Mouse (Mus musculus) midbrain, embryonic 16.5 days (tissue): ENCODE results near the gene Chp2. TPM values are rescaled to one million over a fixed set of nuclear protein-coding genes. Genes with fewer than 3 reads are reported as not detected.

Source experiments
- ATAC-seq: fragments of 200-750 bp; cut with Nextera tagmentation; 2 replicates; pipeline ENCODE4 v1.8.0; 2017; ENCODE audit warnings: moderate TSS enrichment
- H3K27ac ChIP-seq: fragments of 300-500 bp; sonication (generic); 2 replicates; pipeline ENCODE4 v1.5.1; 2014; ENCODE audit warnings: mild to moderate bottlenecking, low read length, mixed read lengths
- H3K27me3 ChIP-seq: fragments of 300-500 bp; sonication (generic); 2 replicates; pipeline ENCODE4 v1.6.1; 2014; ENCODE audit warnings: low read depth, low read length, mixed read lengths; ENCODE audit not compliant: control insufficient read depth, insufficient read depth
- H3K36me3 ChIP-seq: fragments of 300-500 bp; sonication (generic); 2 replicates; pipeline ENCODE4 v1.6.1; 2014; ENCODE audit warnings: mild to moderate bottlenecking, low read length, moderate library complexity, mixed read lengths; ENCODE audit not compliant: control insufficient read depth, insufficient read depth
- H3K4me1 ChIP-seq: fragments of 300-500 bp; sonication (generic); 2 replicates; pipeline ENCODE4 v1.6.1; 2014; ENCODE audit warnings: mild to moderate bottlenecking, low read length, mixed read lengths; ENCODE audit not compliant: control insufficient read depth, insufficient read depth
- H3K4me2 ChIP-seq: fragments of 300-500 bp; sonication (generic); 2 replicates; pipeline ENCODE4 v1.6.1; 2014; ENCODE audit warnings: mild to moderate bottlenecking, low read length, mixed read lengths
- H3K4me3 ChIP-seq: fragments of 300-500 bp; sonication (generic); 2 replicates; pipeline ENCODE4 v1.5.1; 2014; ENCODE audit warnings: low read depth, mild to moderate bottlenecking, low read length, moderate library complexity, mixed read lengths
- H3K9ac ChIP-seq: fragments of 300-500 bp; sonication (generic); 2 replicates; pipeline ENCODE4 v1.6.1; 2014; ENCODE audit warnings: low read depth, low read length, mixed read lengths
- H3K9me3 ChIP-seq: fragments of 300-500 bp; sonication (generic); replicated peaks from 2 replicates; pipeline ENCODE4 v1.6.1; 2014; ENCODE audit warnings: mild to moderate bottlenecking, low read length, mixed read lengths; ENCODE audit not compliant: control insufficient read depth, poor library complexity, severe bottlenecking
- WGBS: fragments of 180-500 bp; shearing (Covaris S2); extraction: QIAGEN DNeasy Blood & Tissue Kit; methylation state at CpG from one replicate; pipeline ENCODE4 v1.1.7; 2014; 5-methylcytosine and 5-hydroxymethylcytosine counted together
- polyA plus RNA-seq: library from polyadenylated mRNA; unstranded; fragments of >200 nt; fragmentation: Nextera tagmentation; extraction: Ambion mirVana; gene quantifications from 2 replicates; pipeline ENCODE4 v1.2.1, GENCODE M21; 2015

The Chp2 gene
- polyA plus RNA-seq, 1 experiment from 2014 or later: 1.0 TPM

DNA sequence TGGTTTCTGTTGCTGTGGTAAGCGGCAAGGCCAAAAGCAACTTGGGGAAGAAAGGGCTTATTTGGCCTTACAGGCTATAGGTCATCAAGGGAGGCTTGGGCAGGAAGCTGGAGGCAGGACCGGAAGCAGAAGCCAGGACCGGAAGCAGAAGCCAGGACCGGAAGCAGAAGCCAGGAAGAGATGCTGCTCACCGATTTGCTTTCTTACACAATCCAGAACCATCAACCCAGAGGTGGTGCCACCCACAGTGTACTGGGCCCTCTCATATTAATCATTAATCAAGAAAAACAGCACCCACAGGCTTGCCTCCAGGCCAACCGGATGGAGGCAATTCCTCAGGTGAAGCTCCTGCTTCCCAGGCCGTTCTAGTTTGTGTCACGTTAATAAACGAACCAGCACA, 22.5 kb upstream of the Chp2 start:
- H3K4me3 ChIP-seq: no peak overlapping the region
- no peaks in the 10 kb centered on the region for H3K36me3 ChIP-seq
- 91% methylated on average over 9 of the region's 9 CpGs for WGBS
- H3K27me3 ChIP-seq: no peaks in the 10 kb centered on the region
- no peaks in the 10 kb centered on the region for H3K4me1 ChIP-seq
- ATAC-seq: no peak
- no peak overlapping the region for H3K9ac ChIP-seq
- no peaks in the 10 kb centered on the region for H3K9me3 ChIP-seq
- H3K4me2 ChIP-seq: no peak overlapping the region
- H3K27ac ChIP-seq: no peak overlapping the region

DNA sequence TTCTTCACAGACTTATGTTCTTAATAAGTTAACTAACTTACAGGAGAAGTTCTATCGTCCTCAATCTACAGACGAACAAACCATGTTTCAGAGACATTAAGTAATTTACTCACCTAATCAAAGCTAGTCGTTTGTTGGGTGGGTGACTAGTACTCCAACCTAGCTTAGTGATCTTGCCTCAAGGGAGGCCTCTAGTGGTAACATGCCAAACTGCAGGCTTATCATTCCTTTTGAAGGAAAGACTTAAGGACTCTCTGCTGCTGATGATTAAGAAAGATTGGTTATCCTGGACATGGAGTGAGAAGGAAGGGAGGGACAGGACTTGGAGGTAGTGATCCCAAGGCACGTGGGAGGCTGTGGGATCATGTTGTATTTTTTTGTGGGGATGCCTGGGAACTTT, 22.0 kb upstream of the Chp2 start:
- Histone ChIP-seq H3K27ac (no peak overlapping the region), H3K4me3 (no peak overlapping the region), H3K9ac (no peak overlapping the region), H3K4me2 (no peak overlapping the region), H3K4me1 (no peaks in the 10 kb centered on the region), H3K27me3 (no peaks in the 10 kb centered on the region), H3K36me3 (no peaks in the 10 kb centered on the region), H3K9me3 (no peaks in the 10 kb centered on the region)
- 47% methylated on average over 4 of the region's 4 CpGs for WGBS
- ATAC-seq: no peak

DNA sequence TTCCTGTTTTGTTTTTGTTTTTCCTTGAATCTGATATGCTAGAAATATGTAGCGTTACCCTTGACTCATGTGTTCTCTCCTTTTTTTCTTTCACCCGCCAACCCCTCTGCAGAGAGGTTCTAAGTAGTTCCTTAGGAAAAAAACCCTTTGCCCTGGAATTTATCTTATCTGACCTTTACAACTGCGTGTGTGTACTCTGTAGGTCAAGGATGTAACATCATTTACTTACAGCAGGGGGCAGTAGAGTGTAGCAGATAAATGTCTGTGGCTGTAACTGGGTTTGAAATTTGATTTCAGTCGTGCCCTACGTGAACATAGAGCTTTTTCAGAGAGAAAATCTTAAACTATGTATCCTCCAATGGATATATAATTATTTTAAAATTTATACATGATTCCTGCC, 20.0 kb upstream of the Chp2 start:
- Histone ChIP-seq H3K4me1 (no peaks in the 10 kb centered on the region), H3K9ac (no peak overlapping the region), H3K36me3 (no peaks in the 10 kb centered on the region), H3K27ac (no peak overlapping the region), H3K27me3 (no peaks in the 10 kb centered on the region), H3K4me2 (no peak overlapping the region), H3K9me3 (no peaks in the 10 kb centered on the region), H3K4me3 (no peak overlapping the region)
- no peak for ATAC-seq
- WGBS: 30% methylated on average over 5 of the region's 5 CpGs

DNA sequence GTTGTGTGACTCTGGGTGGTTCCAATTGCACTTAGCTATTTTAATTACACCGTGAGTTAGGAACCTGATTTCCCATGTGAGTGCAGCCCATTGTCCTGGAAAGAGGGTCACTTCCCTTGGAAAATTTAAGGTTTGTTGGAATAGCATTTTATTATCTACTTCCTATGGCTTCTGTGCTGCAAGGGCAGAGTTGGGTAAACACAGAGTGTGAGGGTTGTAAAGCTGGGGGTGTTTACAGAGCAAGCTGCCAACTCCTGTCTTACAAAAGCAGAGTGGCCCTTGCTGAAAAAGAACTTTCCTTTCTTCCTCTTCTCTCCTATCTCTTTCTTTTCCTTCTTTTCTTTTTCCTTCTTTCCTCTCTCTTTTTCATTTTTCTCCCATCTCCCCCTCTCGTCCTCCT, 15.4 kb upstream of the Chp2 start:
- Histone ChIP-seq H3K9me3 (no peaks in the 10 kb centered on the region), H3K4me1 (no peaks in the 10 kb centered on the region), H3K4me2 (no peak overlapping the region), H3K4me3 (no peak overlapping the region), H3K36me3 (no peaks in the 10 kb centered on the region), H3K27ac (no peak overlapping the region), H3K9ac (no peak overlapping the region), H3K27me3 (no peaks in the 10 kb centered on the region)
- 58% methylated on average over 2 of the region's 2 CpGs for WGBS
- ATAC-seq: no peak

DNA sequence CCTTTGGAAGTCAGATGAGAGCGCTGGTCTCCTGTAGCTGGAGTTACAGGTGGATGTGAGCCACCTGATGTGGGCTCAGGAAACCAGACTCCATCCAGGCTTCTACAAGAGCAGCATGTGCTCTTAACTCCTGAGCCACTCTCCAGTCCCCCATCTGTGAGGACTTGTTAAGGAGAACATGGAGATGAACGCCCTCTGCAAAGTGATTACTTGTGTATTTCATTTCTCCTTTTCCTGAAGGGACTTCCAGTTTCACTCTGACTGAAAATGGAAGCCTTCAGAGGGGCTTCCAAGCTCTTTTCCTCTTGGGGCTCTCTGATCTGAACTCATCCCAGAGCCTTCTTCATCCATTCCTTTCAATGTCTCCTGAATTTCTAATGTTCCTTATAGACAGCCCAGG, 13.2 kb upstream of the Chp2 start:
- H3K9ac ChIP-seq: no peak overlapping the region
- H3K36me3 ChIP-seq: no peaks in the 10 kb centered on the region
- no peak overlapping the region for H3K4me2 ChIP-seq
- H3K9me3 ChIP-seq: no peaks in the 10 kb centered on the region
- H3K27me3 ChIP-seq: no peaks in the 10 kb centered on the region
- no peak overlapping the region for H3K4me3 ChIP-seq
- WGBS: 81% methylated on average over 2 of the region's 2 CpGs
- no peak overlapping the region for H3K27ac ChIP-seq
- ATAC-seq: no peak
- no peaks in the 10 kb centered on the region for H3K4me1 ChIP-seq

DNA sequence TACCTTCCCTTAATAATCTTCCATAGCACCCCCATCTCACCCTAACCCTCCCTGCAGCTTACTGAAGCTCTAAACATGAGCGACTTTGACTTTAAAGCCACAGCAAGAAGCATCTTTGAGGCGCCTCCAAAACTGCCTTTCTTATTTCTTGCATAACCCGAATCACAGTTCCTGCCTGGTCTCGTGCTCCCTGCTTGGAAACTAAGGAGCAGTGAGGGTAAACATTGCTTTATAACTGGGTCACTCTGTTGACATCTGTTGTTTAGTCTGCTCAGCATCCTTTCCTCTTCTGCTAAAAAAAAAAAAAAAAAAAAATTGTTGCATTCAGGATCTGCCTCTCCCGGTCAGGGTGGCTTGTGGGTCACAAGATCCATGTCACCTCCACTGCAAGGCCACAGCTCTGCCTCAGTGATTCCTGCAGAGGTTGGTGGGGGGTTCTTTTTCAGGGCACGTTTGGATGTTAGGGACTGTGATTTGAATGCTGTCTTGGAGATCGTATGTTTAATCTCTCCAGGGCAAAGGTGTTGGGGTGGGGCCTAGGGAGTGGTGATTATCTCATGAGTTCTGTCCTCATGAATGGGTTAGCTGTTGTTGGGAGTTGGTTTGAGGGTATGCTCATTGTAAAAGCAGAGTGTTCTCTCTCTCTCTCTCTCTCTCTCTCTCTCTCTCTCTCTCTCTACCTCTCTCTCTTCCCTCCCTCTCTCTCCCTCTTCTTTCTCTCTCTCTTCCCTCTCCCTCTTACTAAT, 10.8 kb upstream of the Chp2 start:
- Histone ChIP-seq H3K9ac (no peak overlapping the region), H3K27me3 (no peaks in the 10 kb centered on the region), H3K4me1 (no peaks in the 10 kb centered on the region), H3K9me3 (no peaks in the 10 kb centered on the region), H3K27ac (no peak overlapping the region), H3K36me3 (no peaks in the 10 kb centered on the region), H3K4me3 (no peak overlapping the region), H3K4me2 (no peak overlapping the region)
- ATAC-seq: no peak
- WGBS: 55% methylated on average over 7 of the region's 7 CpGs

DNA sequence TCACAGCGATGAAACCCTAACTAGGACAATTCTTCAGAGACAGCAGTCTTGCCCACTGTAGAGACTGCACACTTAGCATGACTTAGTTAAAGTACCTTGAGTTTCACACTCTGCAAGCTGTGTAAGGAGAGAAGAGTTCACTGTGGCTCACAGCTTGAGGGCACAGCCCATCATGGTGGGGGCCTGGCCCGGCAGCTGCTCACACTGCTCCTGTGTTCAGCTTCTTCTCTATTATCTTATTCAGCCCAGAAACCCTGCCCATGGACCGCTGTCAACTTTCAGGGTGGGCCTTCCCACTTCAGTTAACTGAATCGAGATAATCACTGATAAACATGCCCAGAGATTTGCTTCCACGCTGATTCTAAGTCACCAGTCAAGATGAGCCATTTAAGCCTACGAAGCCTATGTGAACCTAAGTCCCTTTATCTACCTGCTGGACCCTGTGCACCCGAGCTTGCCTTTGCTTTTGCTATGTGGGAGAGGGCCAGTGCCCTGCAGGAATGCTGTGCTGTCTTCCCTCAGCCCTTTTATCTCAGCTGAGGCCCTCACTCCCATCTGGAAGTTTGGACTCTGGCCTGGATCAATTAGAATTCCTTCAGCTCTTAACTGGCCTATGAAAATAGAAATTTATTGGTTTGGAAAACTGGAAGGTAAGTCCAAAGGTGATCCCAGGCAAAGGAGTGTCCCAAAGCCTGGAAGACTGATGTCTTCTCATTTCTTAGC, 6.9 kb downstream of the Chp2 start:
- H3K9ac ChIP-seq: no peak overlapping the region
- no peak overlapping the region for H3K4me2 ChIP-seq
- no peaks in the 10 kb centered on the region for H3K9me3 ChIP-seq
- H3K27ac ChIP-seq: no peak overlapping the region
- 72% methylated on average over 7 of the region's 7 CpGs for WGBS
- H3K27me3 ChIP-seq: no peaks in the 10 kb centered on the region
- no peaks in the 10 kb centered on the region for H3K4me1 ChIP-seq
- no peak for ATAC-seq
- H3K4me3 ChIP-seq: no peak overlapping the region
- no peaks in the 10 kb centered on the region for H3K36me3 ChIP-seq

DNA sequence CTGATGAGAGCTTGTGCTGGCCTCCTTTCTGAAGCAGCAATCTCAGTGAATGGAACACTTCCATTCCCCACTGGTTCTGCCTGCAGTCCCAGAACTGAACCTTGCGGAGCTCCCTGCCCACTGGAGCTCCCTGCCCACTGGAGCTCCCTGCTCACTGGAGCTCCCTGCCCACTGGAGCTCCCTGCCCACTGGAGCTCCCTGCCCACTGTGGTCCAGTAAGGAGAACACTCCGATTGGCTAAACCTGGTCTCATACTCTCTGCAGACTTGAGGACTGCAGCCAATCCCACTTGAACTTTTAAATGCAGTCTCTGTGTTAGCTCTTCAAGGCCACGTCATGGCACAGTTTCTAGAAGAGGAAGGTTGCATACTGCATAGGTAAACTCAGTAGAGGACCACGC, 7.4 kb downstream of the Chp2 start:
- no peaks in the 10 kb centered on the region for H3K27me3 ChIP-seq
- WGBS: 90% methylated on average over 4 of the region's 4 CpGs
- no peak overlapping the region for H3K27ac ChIP-seq
- H3K9me3 ChIP-seq: no peaks in the 10 kb centered on the region
- no peak overlapping the region for H3K4me2 ChIP-seq
- no peaks in the 10 kb centered on the region for H3K4me1 ChIP-seq
- no peak for ATAC-seq
- no peak overlapping the region for H3K4me3 ChIP-seq
- no peak overlapping the region for H3K9ac ChIP-seq
- no peaks in the 10 kb centered on the region for H3K36me3 ChIP-seq

DNA sequence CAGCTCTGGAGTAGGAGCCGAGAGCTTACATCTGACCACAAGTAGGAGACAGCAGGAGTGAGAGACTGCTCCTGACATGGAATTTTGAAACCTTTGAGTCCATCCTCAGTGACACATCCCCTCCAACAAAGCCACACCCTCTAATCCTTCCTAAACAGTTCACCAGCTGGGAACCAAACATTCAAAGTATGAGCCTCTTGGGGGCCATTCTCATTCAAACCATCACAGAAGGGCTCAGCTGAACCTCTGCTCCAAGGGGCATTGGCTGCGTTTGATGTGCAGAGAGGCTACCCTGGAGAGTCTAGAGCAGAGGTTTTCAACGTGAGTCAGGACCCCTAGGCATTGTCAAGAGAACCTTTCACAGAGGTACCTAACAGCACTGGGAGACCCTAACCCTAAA, 10.0 kb downstream of the Chp2 start:
- no peak for ATAC-seq
- 42% methylated on average over 3 of the region's 3 CpGs for WGBS
- Histone ChIP-seq H3K4me3 (no peak overlapping the region), H3K9ac (no peak overlapping the region), H3K36me3 (no peaks in the 10 kb centered on the region), H3K4me1 (no peaks in the 10 kb centered on the region), H3K27ac (no peak overlapping the region), H3K27me3 (no peaks in the 10 kb centered on the region), H3K4me2 (no peak overlapping the region), H3K9me3 (no peaks in the 10 kb centered on the region)
